Mouse (Mus musculus) cerebellum, adult 2 months (tissue): Measurements from ENCODE around the gene Smg6.
A peak's percentile ranks its signal among the peaks of the same experiment; 100 is the strongest.

ENCODE experiments used
- CTCF ChIP-seq: fragments of 200-500 bp; IDR thresholded peaks from 2 replicates; pipeline ENCODE4 v1.5.1; 2011; ENCODE audit warnings: low read depth, mild to moderate bottlenecking, control low read depth, low read length, moderate library complexity, borderline replicate concordance; ENCODE audit not compliant: insufficient read depth
- POLR2A ChIP-seq: fragments of 200-500 bp; IDR thresholded peaks from 2 replicates; pipeline ENCODE4 v1.6.1; 2011; ENCODE audit warnings: low read length, control low read depth, borderline replicate concordance; ENCODE audit not compliant: insufficient read depth

GRCm38 (mm10) chr11:75193256-75194071 lies 267.8 kb downstream of the Smg6 start, which contains the start of gene Rtn4rl1:
- peak; percentile 74 for TF ChIP-seq POLR2A
- TF ChIP-seq CTCF = no peak
